Mouse (Mus musculus): Measurements from ENCODE around the gene Olfr524. TPM values are rescaled to one million over a fixed set of nuclear protein-coding genes. Genes with fewer than 3 reads are reported as not detected.

Olfr524 gene
- not detected for polyA plus RNA-seq (2017; shearing (Covaris generic))

GRCm38 (mm10) chr7:140205864-140206263, at the start of gene Olfr524:
Olfr524 (minus strand) TSS chr7:140205964.

GRCm38 (mm10) chr7:140247216-140247615, 41.5 kb upstream of the Olfr524 start, which contains the start of gene 5830411N06Rik:
5830411N06Rik (plus strand) TSS chr7:140247284.

GRCm38 (mm10) chr7:140217967-140218366, 12.2 kb upstream of the Olfr524 start, which contains the start of gene Cd163l1:
Cd163l1 (plus strand) TSS chr7:140218267.

DNA sequence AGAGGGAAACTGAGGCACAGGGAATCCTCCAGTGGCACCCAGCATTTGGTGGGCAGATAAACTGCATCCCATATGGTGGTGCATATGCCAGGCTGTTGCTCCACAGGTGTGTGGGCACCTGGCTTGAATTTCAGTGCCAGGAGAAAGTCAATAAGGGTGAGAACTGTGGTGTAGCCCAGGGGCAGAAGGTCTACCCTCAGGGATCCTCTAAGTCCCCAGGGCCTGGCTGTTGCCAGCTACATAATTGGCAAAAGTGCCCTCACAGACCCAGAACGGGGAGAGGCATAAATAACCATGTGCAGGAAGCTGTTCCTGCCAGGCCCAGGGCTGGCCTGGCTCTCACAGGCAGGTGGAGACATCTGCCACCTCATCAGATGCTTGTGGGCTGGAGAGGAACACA, 32.8 kb downstream of the Olfr524 start, which contains the start of gene Olfr523:
Gene Olfr523 (plus strand): TSS at position 282 of the 400 bp plus-strand sequence.

DNA sequence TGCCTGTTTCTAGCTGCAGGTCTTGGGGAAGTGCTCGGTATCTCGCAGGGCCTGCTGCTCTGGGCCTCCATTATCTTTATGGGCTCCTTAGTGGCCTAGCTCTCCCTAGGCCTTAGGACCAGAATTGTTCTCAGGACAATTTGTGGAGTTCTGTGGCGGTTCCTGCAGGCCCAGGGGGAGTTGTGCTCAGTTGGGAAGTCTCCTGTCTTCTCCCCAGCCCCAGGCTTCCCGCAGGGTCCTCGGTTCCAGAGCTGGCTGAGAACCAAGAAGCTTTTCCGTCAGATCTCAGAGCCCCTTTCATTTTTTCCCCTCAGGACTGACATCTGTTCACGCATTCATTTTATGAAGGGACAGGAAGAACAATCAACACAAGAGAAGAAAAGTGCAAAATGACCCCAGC, 41.1 kb downstream of the Olfr524 start, which contains the start of gene Olfr522:
Gene Olfr522 (minus strand): TSS at position 101 of the 400 bp plus-strand sequence.

GRCm38 (mm10) chr7:140154218-140154927, 51.4 kb downstream of the Olfr524 start, which contains the start of gene Sprn:
Sprn (minus strand) TSS chr7:140154877.

Other genes with a start within 250 kb of the Olfr524 start
- 0.24 TPM for gene 6430531B16Rik, start 227.2 kb downstream of the Olfr524 start, polyA plus RNA-seq (2017; shearing (Covaris generic))
- gene Adam8, start 213.4 kb downstream of the Olfr524 start, polyA plus RNA-seq (2017; shearing (Covaris generic)), result 18.0 TPM
- 66.2 TPM for gene Zfp511, start 169.6 kb downstream of the Olfr524 start, polyA plus RNA-seq (2017; shearing (Covaris generic))
- gene Tubgcp2, start 169.3 kb downstream of the Olfr524 start, polyA plus RNA-seq (2017; shearing (Covaris generic)), result 34.2 TPM
- gene Msx3, start 156.9 kb downstream of the Olfr524 start, polyA plus RNA-seq (2017; shearing (Covaris generic)), result not detected
- not detected for gene Caly, start 123.4 kb downstream of the Olfr524 start, polyA plus RNA-seq (2017; shearing (Covaris generic))
- gene Prap1, start 112.6 kb downstream of the Olfr524 start, polyA plus RNA-seq (2017; shearing (Covaris generic)), result not detected
- gene Fuom, start 103.5 kb downstream of the Olfr524 start, polyA plus RNA-seq (2017; shearing (Covaris generic)), result 12.2 TPM
- 3.5 TPM for gene Paox, start 90.2 kb downstream of the Olfr524 start, polyA plus RNA-seq (2017; shearing (Covaris generic))
- gene Echs1, start 89.5 kb downstream of the Olfr524 start, polyA plus RNA-seq (2017; shearing (Covaris generic)), result 60.8 TPM
- 30.8 TPM for gene Mtg1, start 68.4 kb downstream of the Olfr524 start, polyA plus RNA-seq (2017; shearing (Covaris generic))
- gene Sprn, start 51.1 kb downstream of the Olfr524 start, polyA plus RNA-seq (2017; shearing (Covaris generic)), result not detected
- not detected for gene Olfr522, start 41.2 kb downstream of the Olfr524 start, polyA plus RNA-seq (2017; shearing (Covaris generic))
- gene Olfr523, start 32.7 kb downstream of the Olfr524 start, polyA plus RNA-seq (2017; shearing (Covaris generic)), result not detected
- gene Cd163l1, start 12.3 kb upstream of the Olfr524 start, polyA plus RNA-seq (2017; shearing (Covaris generic)), result not detected
- 0.56 TPM for gene 5830411N06Rik, start 41.3 kb upstream of the Olfr524 start, polyA plus RNA-seq (2017; shearing (Covaris generic))
- gene Olfr525, start 114.9 kb upstream of the Olfr524 start, polyA plus RNA-seq (2017; shearing (Covaris generic)), result not detected
- not detected for gene Olfr527, start 128.1 kb upstream of the Olfr524 start, polyA plus RNA-seq (2017; shearing (Covaris generic))
- gene Olfr60, start 155.7 kb upstream of the Olfr524 start, polyA plus RNA-seq (2017; shearing (Covaris generic)), result 0.27 TPM
- gene Olfr530, start 170.4 kb upstream of the Olfr524 start, polyA plus RNA-seq (2017; shearing (Covaris generic)), result not detected
- gene Olfr531, start 197.0 kb upstream of the Olfr524 start, polyA plus RNA-seq (2017; shearing (Covaris generic)), result not detected
- not detected for gene Olfr532, start 215.7 kb upstream of the Olfr524 start, polyA plus RNA-seq (2017; shearing (Covaris generic))